8 mouse cellular contexts compared by ENCODE assay signal in genomic region chr10:37138778-37139442, GRCm38 (mm10). TPM values are rescaled to one million over a fixed set of nuclear protein-coding genes. Genes with fewer than 3 reads are reported as not detected.
A peak's percentile ranks its signal among the peaks of the same experiment; 100 is the strongest.
DNase-seq lines count a peak whose midpoint lies in the region; ATAC-seq and TF ChIP-seq lines count a peak whose summit lies in the region.

TSS of gene Marcks (minus strand) at chr10:37138920.

- H3K27me3 ChIP-seq in E14TG2a.4 (ENCODE audit: insufficient read depth, low read length), result peaks cover 14% of the 10 kb centered on the region
- no peaks in the 10 kb centered on the region for H3K27me3 ChIP-seq in forebrain, embryonic 15.5 days
- H3K27me3 ChIP-seq in liver, embryonic 16.5 days (ENCODE audit: control insufficient read depth, insufficient read depth, low read depth, low read length), result peaks cover 69% of the 10 kb centered on the region
- no peaks in the 10 kb centered on the region for H3K27me3 ChIP-seq in neural tube, embryonic 13.5 days

- H3K4me1 ChIP-seq in E14TG2a.4 (replicated peaks; ENCODE audit: low read depth, low read length), result peaks cover 33% of the 10 kb centered on the region
- H3K4me1 ChIP-seq in forebrain, embryonic 15.5 days, result peaks cover 17% of the 10 kb centered on the region
- H3K4me1 ChIP-seq in liver, embryonic 16.5 days (ENCODE audit: control insufficient read depth, low read depth, low read length), result no peaks in the 10 kb centered on the region; the same call in 1 of the 2 replicates
- H3K4me1 ChIP-seq in neural tube, embryonic 13.5 days (replicated peaks), result peaks cover 20% of the 10 kb centered on the region

- intact Hi-C loops in heart, postnatal 14 days (cut with DNase I), result loop anchor here (5.0 to 10.0 kb wide), 8 partner anchors 127 to 1413 kb away; no protein-coding TSS in a partner anchor

- H3K9ac ChIP-seq in forebrain, embryonic 15.5 days (replicated peaks), result peak within 1 kb of the TSS; percentile 100
- H3K9ac ChIP-seq in liver, embryonic 16.5 days (ENCODE audit: low read depth, low read length), result peak within 1 kb of the TSS; percentile 66
- H3K9ac ChIP-seq in neural tube, embryonic 13.5 days, result peak within 1 kb of the TSS; percentile 100

- H3K9me3 ChIP-seq in E14TG2a.4 (ENCODE audit: low read length), result no peaks in the 10 kb centered on the region
- H3K9me3 ChIP-seq in forebrain, embryonic 15.5 days, result no peaks in the 10 kb centered on the region
- no peaks in the 10 kb centered on the region for H3K9me3 ChIP-seq in liver, embryonic 16.5 days (replicated peaks; ENCODE audit: control insufficient read depth, low read length)
- no peaks in the 10 kb centered on the region for H3K9me3 ChIP-seq in neural tube, embryonic 13.5 days

- peak; percentile 55 for DNase-seq in c-Kit-positive CD71-positive TER-119-negative erythroid progenitor cells, embryonic 14.5 days (ENCODE audit: low read depth)
- DNase-seq in heart, postnatal 14 days, result peak; percentile 91 to 92
- peak; percentile 61 for DNase-seq in large intestine, adult 2 months (ENCODE audit: low read depth, low spot score)
- peak; percentile 74 for DNase-seq in telencephalon, adult 2 months (ENCODE audit: low read depth, low spot score)

- H3K27ac ChIP-seq in forebrain, embryonic 15.5 days (replicated peaks), result peak within 1 kb of the TSS; percentile 100
- peak within 1 kb of the TSS; percentile 86 for H3K27ac ChIP-seq in liver, embryonic 16.5 days (ENCODE audit: low read length)
- H3K27ac ChIP-seq in neural tube, embryonic 13.5 days (replicated peaks), result peak within 1 kb of the TSS; percentile 100

- peak within 1 kb of the TSS; percentile 66 for H3K4me2 ChIP-seq in forebrain, embryonic 15.5 days (replicated peaks)
- peak within 1 kb of the TSS; percentile 79 for H3K4me2 ChIP-seq in liver, embryonic 16.5 days (ENCODE audit: low read depth, low read length)
- peak within 1 kb of the TSS; percentile 88 for H3K4me2 ChIP-seq in neural tube, embryonic 13.5 days

- H3K4me3 ChIP-seq in E14TG2a.4 (replicated peaks; ENCODE audit: low read length), result peak within 1 kb of the TSS; percentile 89
- H3K4me3 ChIP-seq in forebrain, embryonic 15.5 days, result peak within 1 kb of the TSS; percentile 95
- H3K4me3 ChIP-seq in liver, embryonic 16.5 days (ENCODE audit: low read depth, low read length), result peak within 1 kb of the TSS; percentile 67
- peak within 1 kb of the TSS; percentile 100 for H3K4me3 ChIP-seq in neural tube, embryonic 13.5 days

- under 1% methylated on average over 39 of the region's 39 CpGs for WGBS in forebrain, embryonic 15.5 days
- WGBS in large intestine, adult 2 months, result under 1% methylated on average over 39 of the region's 39 CpGs
- WGBS in liver, embryonic 16.5 days (ENCODE audit: insufficient replicate concordance), result under 1% methylated on average over 39 of the region's 39 CpGs
- WGBS in neural tube, embryonic 13.5 days, result under 1% methylated on average over 39 of the region's 39 CpGs

- ATAC-seq in forebrain, embryonic 15.5 days (replicated peaks), result peak; percentile 66
- ATAC-seq in liver, embryonic 16.5 days (ENCODE audit: low read depth), result peak; percentile 45
- ATAC-seq in neural tube, embryonic 13.5 days (ENCODE audit: low read depth), result peak; percentile 69

- no peak for TF ChIP-seq CTCF in E14TG2a.4 (conservative IDR thresholded peaks at IDR 0.05; ENCODE audit: low read length)

- peaks cover 11% of the 10 kb centered on the region for H3K36me3 ChIP-seq in E14TG2a.4 (ENCODE audit: insufficient read depth, low read length)
- peaks cover 10% of the 10 kb centered on the region for H3K36me3 ChIP-seq in forebrain, embryonic 15.5 days
- H3K36me3 ChIP-seq in liver, embryonic 16.5 days (ENCODE audit: control insufficient read depth, insufficient read depth), result no peaks in the 10 kb centered on the region; the same call in 1 of the 2 replicates
- peaks cover 23% of the 10 kb centered on the region for H3K36me3 ChIP-seq in neural tube, embryonic 13.5 days

RNA-seq across cellular contexts. Expression of gene Marcks, which starts in this region (rescaled TPM):
- polyA plus RNA-seq in forebrain, embryonic 15.5 days (2015; fragmentation: Nextera tagmentation; extraction: Ambion mirVana), result 214 and 227 TPM in 2 replicates
- 10 to 100 TPM; 75.6 to 79.2 TPM for total RNA-seq in heart, postnatal 14 days (2021)
- 9.2 and 14.8 TPM in 2 replicates for polyA plus RNA-seq in large intestine, adult 2 months (2012; rRNA removed)
- 13.3 and 14.1 TPM in 2 replicates for polyA plus RNA-seq in liver, embryonic 16.5 days (2015; fragmentation: Nextera tagmentation; extraction: Ambion mirVana)
- polyA plus RNA-seq in neural tube, embryonic 13.5 days (2015; fragmentation: Nextera tagmentation; extraction: Ambion mirVana), result 212 TPM in 2 replicates

Comparison
In these comparisons a context has a peak if more than half of its experiments do, and no peak if none do; other contexts are left out.
1. Peak in every context shown above with its lines: DNase-seq, ATAC-seq, H3K4me3 ChIP-seq and H3K27ac ChIP-seq.
2. RNA of gene Marcks (polyA plus RNA-seq): 214 to 227 TPM in forebrain, embryonic 15.5 days and 212 TPM in neural tube, embryonic 13.5 days; 13.3 to 14.1 TPM in liver, embryonic 16.5 days and 9.2 to 14.8 TPM in large intestine, adult 2 months; every median in the first group is over 10 times any median in the second.